Mouse (Mus musculus): ENCODE measurements around the gene Hist1h2bg.
"Not testable (repeated sequence)": the region's sequence is repeated elsewhere in the genome, so short reads cannot be mapped to it uniquely, and the experiment has no call there.

Hist1h2bg gene

GRCm38 (mm10) chr13:23584331-23584730 is 13.1 kb downstream of the Hist1h2bg start:
- peak in 1 of 2 experiments; percentile 19 for DNase-seq

DNA sequence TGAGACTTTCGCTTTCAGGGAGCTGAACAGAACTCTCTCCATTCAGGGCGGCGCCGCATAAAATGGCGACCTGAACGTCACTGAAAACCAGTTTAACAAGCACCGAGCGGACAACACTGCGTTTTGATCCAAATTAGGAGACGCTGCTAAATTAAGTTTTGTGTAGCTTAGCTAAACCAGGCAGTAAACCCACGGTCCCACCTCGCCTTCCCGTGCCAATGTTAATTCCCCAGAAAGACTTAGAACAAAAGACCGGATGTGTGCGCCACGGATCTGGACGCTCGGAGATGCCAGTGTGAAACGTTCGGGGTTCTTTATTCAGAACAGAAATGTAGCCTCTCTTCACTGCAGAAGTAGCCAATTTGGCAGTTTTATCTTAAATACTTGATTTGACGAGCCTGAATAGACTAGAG is 13.8 kb downstream of the Hist1h2bg start:
- peak; percentile 74 to 80 for DNase-seq

- peak; percentile 80 for DNase-seq
Observed at GRCm38 (mm10) chr13:23585442-23586098, 14.4 kb downstream of the Hist1h2bg start.

DNA sequence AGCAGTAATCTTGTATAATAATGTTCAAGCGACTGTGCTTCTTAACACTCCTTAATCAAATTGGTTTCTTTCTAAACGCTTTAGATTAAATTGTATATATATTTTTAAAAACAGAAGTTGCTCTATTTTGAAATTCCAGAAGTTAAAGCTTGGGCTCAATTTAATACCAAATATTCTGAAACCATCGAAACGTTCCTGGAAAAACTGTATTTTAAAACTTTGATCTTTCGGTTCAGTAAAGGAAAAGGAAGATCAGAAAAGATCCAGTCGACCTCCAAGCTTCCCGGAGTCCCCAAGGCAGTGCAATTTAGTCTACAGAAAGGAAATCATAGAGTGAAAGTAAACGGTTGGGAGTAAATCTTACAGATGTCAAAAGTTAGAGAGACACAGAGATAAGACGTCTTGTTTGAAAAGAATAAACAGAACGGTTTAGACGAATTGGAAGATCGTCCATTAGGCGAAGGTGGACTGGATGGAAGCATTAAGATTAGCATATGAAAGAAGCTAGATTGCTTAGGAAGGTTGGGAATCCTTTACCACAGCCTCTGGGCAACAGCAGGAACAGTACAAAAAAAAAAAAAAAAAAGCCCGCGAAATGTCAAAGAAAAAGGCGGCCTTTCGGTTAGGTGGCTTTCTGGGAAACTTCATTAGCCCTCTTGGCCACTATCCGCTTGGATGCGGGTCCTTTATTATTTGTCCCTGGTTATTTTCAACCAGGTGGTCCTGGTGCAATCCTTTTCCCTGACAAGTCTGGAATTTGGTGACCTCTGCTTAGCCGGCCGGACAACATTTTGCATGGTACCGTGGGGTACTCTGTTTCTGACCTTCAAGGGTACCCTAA is 15.1 kb downstream of the Hist1h2bg start:
- DNase-seq, result peak in 1 of 2 experiments; percentile 13

DNA sequence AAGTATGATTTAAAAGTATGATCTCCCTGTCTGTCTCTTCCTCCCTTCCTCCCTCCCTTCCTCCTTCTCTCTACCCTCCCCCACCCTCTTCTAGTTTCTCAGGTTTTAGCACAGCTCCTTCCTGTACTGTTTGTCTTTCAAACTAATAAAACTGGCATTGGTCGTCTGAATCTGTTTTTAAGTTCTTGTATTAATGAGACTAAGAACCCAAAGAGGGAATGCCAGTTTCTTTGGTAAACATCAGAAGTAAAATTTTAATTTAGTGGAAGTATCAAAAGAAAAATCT is 15.7 kb downstream of the Hist1h2bg start:
- DNase-seq, result no peak

DNA sequence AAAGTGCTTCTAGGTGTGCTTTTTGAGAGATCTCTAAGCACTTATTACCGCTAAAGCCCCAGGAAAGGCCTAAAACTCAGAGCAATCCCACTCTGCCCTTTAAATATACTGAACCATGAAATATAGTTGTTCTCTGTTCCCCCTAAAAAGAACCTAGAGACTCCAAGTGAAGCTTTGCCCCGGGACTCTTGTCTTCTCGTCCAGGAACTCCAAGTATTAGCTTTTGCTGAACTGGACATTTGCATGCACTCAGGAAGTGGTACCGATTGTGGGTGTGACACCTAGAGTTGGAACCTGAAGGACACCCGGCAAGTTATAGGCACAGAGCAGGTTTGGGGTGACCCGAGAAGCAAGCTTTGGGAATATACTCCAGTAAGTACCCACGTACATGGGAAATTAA is 20.0 kb downstream of the Hist1h2bg start:
- DNase-seq, result no peak

- not testable (repeated sequence) for DNase-seq
Observed at GRCm38 (mm10) chr13:23591886-23592285, 20.7 kb downstream of the Hist1h2bg start.

DNA sequence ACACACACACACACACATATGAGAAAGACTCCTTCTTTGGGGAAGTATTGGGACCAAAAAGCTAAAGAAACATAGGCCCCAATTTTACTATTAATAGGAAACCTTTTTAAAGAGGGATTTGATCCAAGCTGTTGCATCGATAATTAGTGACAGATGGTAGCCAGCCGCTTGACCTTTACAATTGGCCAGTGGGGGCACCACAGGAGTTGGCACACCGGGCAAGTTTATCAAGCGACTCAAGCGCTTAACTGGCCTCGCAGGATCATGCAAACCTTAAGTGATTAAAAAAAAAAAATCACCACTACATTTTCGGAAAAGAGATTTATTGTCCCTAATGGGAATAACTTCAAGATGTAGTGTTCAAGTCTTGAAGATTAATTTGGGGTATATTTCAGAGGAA is 21.4 kb downstream of the Hist1h2bg start:
- no peak for DNase-seq

- peak in 1 of 2 experiments; percentile 25 for DNase-seq
Observed at GRCm38 (mm10) chr13:23593051-23593770, 22.0 kb downstream of the Hist1h2bg start.

DNA sequence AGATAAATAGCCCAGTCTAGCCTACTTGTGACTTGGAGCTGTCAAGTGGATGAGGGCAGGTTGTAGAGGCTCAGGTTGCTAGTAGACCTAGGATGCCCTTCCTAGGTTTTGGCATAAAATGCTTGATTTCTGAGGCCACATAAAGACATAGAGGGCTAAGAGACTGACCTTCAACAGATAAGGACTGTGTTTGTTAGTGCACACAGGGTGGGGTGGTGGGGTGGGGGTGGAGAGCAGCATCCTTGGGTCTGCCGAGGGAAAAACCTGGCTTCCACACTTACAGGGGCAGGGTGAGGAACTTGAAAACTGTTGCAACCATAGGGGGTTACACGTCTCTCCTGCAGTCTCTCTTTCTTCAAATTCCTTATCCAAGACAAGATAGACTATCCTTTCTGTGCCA is 24.0 kb downstream of the Hist1h2bg start:
- DNase-seq, result no peak

DNA sequence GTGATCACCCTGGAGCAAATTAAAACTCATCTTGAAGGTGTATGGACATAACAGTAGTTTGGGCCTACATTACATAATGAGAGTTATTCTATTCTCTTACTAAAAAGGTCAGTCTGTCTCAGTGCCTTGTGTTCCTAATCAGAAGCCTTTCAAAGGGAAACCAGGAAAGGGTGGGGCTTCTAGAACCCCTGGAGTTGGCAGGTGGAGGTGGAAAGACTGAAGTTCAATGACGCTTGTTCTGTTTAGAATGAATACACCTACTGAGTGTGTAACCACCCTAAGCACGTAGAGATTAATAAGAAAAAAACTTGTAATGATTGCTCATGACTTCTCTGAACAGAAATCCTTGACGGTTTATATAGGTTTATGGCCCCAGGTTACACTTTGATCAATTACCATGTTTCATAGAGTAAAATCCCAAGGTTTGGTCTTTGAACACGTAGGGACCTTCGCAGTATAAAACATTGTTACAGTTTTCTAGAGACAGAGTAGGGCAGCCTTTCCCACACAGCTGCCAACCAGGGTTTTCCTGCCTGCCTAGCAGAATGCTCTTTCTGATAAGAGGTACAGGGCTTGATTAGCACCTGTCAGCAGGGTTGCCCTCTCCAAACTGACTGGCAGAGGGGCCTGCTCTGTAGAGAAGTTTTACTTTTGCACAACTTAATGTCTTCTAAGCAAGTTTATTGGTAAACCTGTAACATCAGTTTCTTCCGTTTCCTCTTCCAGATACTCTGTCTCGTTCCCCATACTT is 24.6 kb downstream of the Hist1h2bg start:
- no peak for DNase-seq

GRCm38 (mm10) chr13:23597957-23598356 is 26.8 kb downstream of the Hist1h2bg start:
- DNase-seq, result peak; percentile 70 to 87

DNA sequence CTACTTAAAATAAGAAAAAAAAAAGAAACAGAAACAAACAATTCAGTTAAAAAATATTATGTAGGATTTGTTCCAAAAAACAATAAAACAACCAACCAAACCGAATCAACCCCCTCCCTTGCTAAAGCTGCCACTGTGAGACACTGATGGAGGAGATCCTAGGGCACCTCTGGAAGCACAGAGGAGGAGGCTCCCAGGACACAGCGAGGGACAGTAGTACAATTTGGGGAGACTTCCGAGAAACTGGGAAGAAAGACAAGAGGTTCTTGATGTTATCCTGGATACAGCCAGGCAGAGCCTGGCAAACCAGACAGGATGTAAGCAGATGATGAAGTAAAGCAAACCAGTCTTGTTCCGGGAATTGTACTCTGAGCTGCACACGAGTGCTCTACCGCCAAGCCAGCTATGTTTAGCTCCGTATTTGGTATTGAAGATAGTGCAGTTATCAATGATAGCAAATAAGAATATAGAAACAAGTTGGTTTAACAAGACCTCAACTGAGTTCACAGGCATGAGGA is 32.0 kb downstream of the Hist1h2bg start:
- peak in 1 of 2 experiments; percentile 18 for DNase-seq

DNA sequence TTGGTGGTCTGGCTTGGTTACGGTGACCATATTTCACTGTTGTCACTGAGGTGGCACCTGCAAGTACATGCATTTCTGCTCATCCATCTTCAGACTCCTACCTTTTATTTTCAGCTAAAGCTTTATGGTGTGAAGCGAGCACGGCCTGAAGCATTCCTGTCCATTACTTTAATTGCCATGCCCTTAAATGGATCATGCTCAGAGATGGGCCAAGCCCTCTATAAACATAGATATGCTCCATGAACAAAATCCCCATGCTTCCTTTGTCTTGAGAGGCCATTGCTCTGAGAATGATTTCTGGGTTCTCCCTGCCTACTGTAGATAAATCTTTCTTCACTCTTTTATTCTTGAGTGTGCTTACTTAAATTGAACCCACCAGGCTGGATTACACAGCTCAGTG is 33.3 kb downstream of the Hist1h2bg start:
- no peak for DNase-seq

DNA sequence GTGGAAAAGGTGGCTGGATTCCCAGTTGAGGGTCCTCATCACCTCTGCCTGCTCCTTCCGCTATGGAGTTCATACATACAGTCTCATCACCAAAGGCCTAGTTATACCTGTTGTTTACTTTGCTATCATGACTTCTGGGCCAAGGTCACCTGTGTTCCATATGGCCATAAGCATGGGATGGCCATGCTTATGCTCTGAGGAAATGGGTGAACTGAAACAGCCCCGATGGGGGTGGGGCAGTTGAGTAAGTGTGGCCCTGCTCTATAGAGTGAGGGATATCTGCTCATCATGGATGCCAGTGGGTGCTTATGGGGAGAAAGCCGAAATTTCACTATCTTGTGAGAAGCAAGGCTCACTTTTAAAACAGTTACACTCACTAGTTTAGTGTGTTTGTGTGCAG is 33.9 kb downstream of the Hist1h2bg start:
- DNase-seq, result no peak

DNA sequence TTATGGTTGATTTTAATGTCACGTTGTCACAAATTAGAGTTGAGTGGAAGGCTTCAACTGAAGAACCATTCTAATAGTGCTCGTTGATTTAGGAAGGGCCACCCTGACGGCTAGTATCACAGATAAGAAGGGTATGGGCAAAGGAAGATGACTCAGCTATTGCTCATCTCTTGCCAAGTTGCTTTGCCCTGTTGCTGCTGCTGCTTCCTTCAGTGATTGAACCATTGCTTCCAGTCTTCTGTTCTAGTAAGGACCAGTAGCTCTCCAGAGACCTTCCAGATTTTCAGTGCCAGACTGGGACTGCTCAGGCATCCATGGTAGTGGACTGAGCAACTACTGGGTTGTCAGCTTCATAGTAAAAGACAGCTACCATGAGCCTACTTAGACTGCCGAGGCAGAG is 38.0 kb downstream of the Hist1h2bg start:
- no peak for DNase-seq

DNA sequence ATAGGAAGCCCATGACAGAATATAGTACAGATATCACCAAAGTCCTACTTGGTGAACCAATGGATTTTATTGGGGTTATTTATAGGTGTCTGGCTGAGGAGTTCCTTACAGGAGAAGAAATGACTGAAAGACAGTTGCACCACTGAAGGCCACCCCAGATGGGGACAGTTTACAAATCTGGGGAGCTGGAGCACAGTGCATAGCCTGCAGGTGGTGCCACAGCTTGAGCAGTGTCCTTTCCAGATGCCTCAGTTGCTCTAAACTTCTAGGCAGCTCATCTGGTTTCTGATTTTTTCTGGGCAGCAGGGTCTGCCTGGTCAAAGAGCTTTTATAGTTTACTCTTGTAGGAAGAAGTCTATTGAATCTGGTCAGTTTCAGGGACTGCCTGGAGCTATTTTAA is 38.6 kb downstream of the Hist1h2bg start:
- no peak for DNase-seq

- DNase-seq, result no peak
Observed at GRCm38 (mm10) chr13:23610393-23610792, 39.2 kb downstream of the Hist1h2bg start.

GRCm38 (mm10) chr13:23611638-23612037 is 40.4 kb downstream of the Hist1h2bg start:
- no peak for DNase-seq

- DNase-seq, result no peak
Observed at GRCm38 (mm10) chr13:23620056-23620732, 49.0 kb downstream of the Hist1h2bg start.

DNA sequence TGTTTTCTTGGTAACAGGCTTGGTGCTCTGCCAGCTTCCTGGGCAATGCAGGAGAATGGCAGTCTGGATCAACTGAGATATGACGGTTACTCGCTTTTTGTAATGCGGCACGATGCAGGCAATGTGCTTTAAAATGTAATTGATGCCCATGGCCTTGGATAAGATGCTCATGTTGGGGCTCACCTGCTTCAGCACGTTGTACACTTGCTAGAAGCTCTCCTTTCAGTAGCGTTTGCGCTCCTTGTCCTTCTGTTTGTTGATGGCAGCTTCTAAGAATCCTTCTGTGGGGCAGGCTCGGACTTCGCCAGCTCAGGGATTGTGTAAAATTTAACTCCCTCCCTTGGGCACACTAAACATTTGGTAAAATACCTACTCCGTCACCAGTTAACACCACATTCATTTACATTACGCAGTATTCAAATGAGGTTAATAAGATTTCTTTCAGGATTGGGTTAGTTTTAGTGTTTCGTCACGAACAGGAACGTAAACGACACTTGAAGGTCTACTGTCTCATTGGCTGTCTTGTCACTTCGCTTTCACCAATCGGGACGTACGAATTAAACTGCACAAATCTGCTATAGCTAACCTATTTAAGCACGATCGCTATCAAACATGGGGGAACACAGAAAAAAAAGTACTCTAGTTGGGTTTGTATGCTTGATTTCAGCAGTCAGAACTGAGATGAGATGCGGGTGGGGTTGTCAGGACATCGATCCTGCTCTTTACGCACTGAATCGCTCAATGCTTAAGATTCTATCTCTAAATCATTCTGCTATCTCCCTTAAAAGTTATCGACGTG is 49.7 kb downstream of the Hist1h2bg start, which contains the start of gene Hist1h2be:
Gene Hist1h2be (minus strand): TSS at position 392 of the 799 bp plus-strand sequence.
- DNase-seq, result peak; percentile 62 to 73
